Mouse (Mus musculus) T-cell, adult 66 days (primary cell): ENCODE data around the gene Pdgfb. TPM values are rescaled to one million over a fixed set of nuclear protein-coding genes. Genes with fewer than 3 reads are reported as not detected.

ENCODE experiments used
- total RNA-seq, 2 experiments: library from RNA; stranded (reverse); gene quantifications; 3 replicates in 1 of 2; 4 replicates in 1 of 2; pipeline ENCODE4 v1.2.4; 2023

Gene Pdgfb
- total RNA-seq: 1 to 10 TPM; 2.0 to 2.7 TPM

GRCm38 (mm10) chr15:80014321-80015210 lies at the start of gene Pdgfb:
Pdgfb (minus strand) TSS chr15:80014977.

GRCm38 (mm10) chr15:79970940-79971339 lies 43.8 kb downstream of the Pdgfb start, which contains the start of gene Cbx7:
Cbx7 (minus strand) TSS chr15:79971119.

Other genes with a start within 250 kb of the Pdgfb start
- 1 to 10 TPM; 4.9 to 5.0 TPM for gene Dnal4, start 237.1 kb downstream of the Pdgfb start, total RNA-seq
- under 1 TPM in 1 of 2 experiments, not detected in 1; 0.41 TPM for gene Nptxr, start 210.2 kb downstream of the Pdgfb start, total RNA-seq
- gene Npcd, start 180.7 kb downstream of the Pdgfb start, total RNA-seq: not detected
- gene Cbx6, start 180.3 kb downstream of the Pdgfb start, total RNA-seq: 10 to 100 TPM; 17.6 to 21.0 TPM
- 100 to 1,000 TPM; 123 to 145 TPM for gene Apobec3, start 123.3 kb downstream of the Pdgfb start, total RNA-seq
- 100 to 1,000 TPM; 113 to 119 TPM for gene Cbx7, start 43.9 kb downstream of the Pdgfb start, total RNA-seq
- gene Syngr1, start 76.4 kb upstream of the Pdgfb start, total RNA-seq: under 1 TPM; 0.41 to 0.44 TPM
- gene Rpl3, start 76.9 kb upstream of the Pdgfb start, total RNA-seq: 1,000 to 10,000 TPM; 1,333 to 1,480 TPM
- gene Tab1, start 118.2 kb upstream of the Pdgfb start, total RNA-seq: 10 to 100 TPM; 30.9 to 35.2 TPM
- gene Mgat3, start 158.7 kb upstream of the Pdgfb start, total RNA-seq: not detected
- 10 to 100 TPM; 48.5 to 49.6 TPM for gene Mief1, start 219.0 kb upstream of the Pdgfb start, total RNA-seq
- gene AC140267.1, start 220.9 kb upstream of the Pdgfb start, total RNA-seq: 10 to 100 TPM; 13.2 to 28.3 TPM
- gene Atf4, start 240.2 kb upstream of the Pdgfb start, total RNA-seq: 100 to 1,000 TPM; 226 to 310 TPM
- gene Rps19bp1, start 249.3 kb upstream of the Pdgfb start, total RNA-seq: 10 to 100 TPM; 24.8 to 29.7 TPM